In the genomic region with DNA sequence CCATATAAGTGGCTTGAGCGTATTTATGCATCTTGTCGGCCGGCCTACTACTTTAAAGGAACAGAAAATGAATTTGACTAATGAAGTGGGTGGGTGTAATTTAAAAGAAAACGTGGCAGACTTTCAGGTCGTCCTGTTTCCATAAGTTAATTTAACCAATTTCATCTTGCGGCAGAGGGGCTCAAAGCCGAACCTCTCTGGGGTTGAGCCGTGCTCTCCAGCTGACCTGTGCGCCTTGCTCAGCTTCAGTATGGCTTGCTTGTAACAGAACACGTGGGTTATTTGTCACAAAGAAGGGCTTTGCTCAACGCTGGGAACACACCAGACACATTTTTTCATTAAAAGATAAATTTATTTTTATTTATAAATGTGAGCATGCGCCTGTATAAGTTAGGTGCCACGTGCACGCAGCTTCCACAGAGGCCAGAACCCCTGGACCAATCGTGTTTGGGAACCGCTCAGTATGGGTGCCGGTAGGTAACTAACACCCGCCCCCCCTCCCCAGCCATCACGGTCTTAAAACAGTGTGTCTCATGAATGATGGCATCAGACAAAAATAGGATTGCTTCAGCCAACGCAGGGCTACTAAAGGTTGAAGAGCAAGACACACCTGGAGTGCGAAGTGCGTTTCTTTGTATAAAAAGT, we compare ENCODE assay signal across 12 mouse cellular contexts.
DNase-seq lines count a peak whose midpoint lies in the region; ATAC-seq and TF ChIP-seq lines count a peak whose summit lies in the region.
"Had no signal": no experiment of that assay in that cellular context is flagged by ENCODE, and none has a peak within 500 bp of the region (broad histone marks: within the 10 kb centered on the region; RNA-seq: fewer than 3 reads in every experiment).

No protein-coding gene starts in this region.

- TF ChIP-seq CTCF in left cerebral cortex, adult 2 months (IDR thresholded peaks at IDR 0.05): no peak
- no peak for TF ChIP-seq CTCF in kidney, adult 2 months (conservative IDR thresholded peaks at IDR 0.05; ENCODE audit: insufficient read depth, insufficient read length, low read depth, low read length)

- 0 out of 2 replicates have a peak overlapping the region, but pooled peaks have one; percentile 2 for H3K27ac ChIP-seq in heart, embryonic 12.5 days (ENCODE audit: poor library complexity, severe bottlenecking)
- no peak overlapping the region for H3K27ac ChIP-seq in heart, embryonic 10.5 days
- H3K27ac ChIP-seq in left cerebral cortex, adult 2 months: no peak overlapping the region
- no peak overlapping the region for H3K27ac ChIP-seq in forebrain, embryonic 16.5 days (ENCODE audit: low read length)
- peak overlapping the region; percentile 35 for H3K27ac ChIP-seq in midbrain, embryonic 15.5 days
- H3K27ac ChIP-seq in kidney, adult 2 months (ENCODE audit: insufficient read depth, low read depth, low read length): no peak overlapping the region
- H3K27ac ChIP-seq: limb, embryonic 15.5 days had no signal

- no peak for ATAC-seq in heart, embryonic 12.5 days (ENCODE audit: insufficient number of reproducible peaks, low FRiP score)
- ATAC-seq in forebrain, embryonic 16.5 days: peak; percentile 39; the same call in 1 of the 2 replicates
- peak; percentile 56 for ATAC-seq in midbrain, embryonic 15.5 days (replicated peaks)

- WGBS in heart, embryonic 12.5 days: 79% methylated on average over 22 of the region's 22 CpGs
- 84% methylated on average over 22 of the region's 22 CpGs for WGBS in heart, embryonic 10.5 days
- 47% methylated on average over 22 of the region's 22 CpGs for WGBS in forebrain, embryonic 16.5 days
- WGBS in midbrain, embryonic 15.5 days: 57% methylated on average over 22 of the region's 22 CpGs
- WGBS in kidney, adult 2 months: 90% methylated on average over 22 of the region's 22 CpGs

- peak overlapping the region; percentile 53; the same call in 1 of the 2 replicates for H3K4me2 ChIP-seq in heart, embryonic 12.5 days
- peak overlapping the region; percentile 52 for H3K4me2 ChIP-seq in forebrain, embryonic 16.5 days (ENCODE audit: low read length)
- H3K4me2 ChIP-seq in midbrain, embryonic 15.5 days: peak overlapping the region; percentile 47
- H3K4me2 ChIP-seq: limb, embryonic 15.5 days had no signal

- peaks cover 30% of the 10 kb centered on the region for H3K4me1 ChIP-seq in heart, embryonic 12.5 days (replicated peaks)
- H3K4me1 ChIP-seq in heart, embryonic 10.5 days: peaks cover 15% of the 10 kb centered on the region
- peaks cover 11% of the 10 kb centered on the region; the same call in 1 of the 2 replicates for H3K4me1 ChIP-seq in forebrain, embryonic 16.5 days (replicated peaks; ENCODE audit: control insufficient read depth, insufficient read depth, low read length)
- H3K4me1 ChIP-seq in midbrain, embryonic 15.5 days: peaks cover 8% of the 10 kb centered on the region
- H3K4me1 ChIP-seq in kidney, adult 2 months (ENCODE audit: control insufficient read depth, insufficient read depth, low read length): no peaks in the 10 kb centered on the region
- H3K4me1 ChIP-seq: limb, embryonic 15.5 days had no signal

- H3K9me3 ChIP-seq in heart, embryonic 12.5 days (replicated peaks): no peaks in the 10 kb centered on the region
- H3K9me3 ChIP-seq in heart, embryonic 10.5 days: no peaks in the 10 kb centered on the region
- H3K9me3 ChIP-seq in forebrain, embryonic 16.5 days (ENCODE audit: control insufficient read depth, low read length): no peaks in the 10 kb centered on the region
- no peaks in the 10 kb centered on the region for H3K9me3 ChIP-seq in midbrain, embryonic 15.5 days
- H3K9me3 ChIP-seq: limb, embryonic 15.5 days had no signal

- intact Hi-C loops in left cerebral cortex, adult 2 months (cut with DNase I): no loop called here

- H3K4me3 ChIP-seq in heart, embryonic 12.5 days: no peak overlapping the region
- H3K4me3 ChIP-seq in heart, embryonic 10.5 days: no peak overlapping the region
- peak overlapping the region; percentile 42 for H3K4me3 ChIP-seq in left cerebral cortex, adult 2 months
- H3K4me3 ChIP-seq in forebrain, embryonic 16.5 days (replicated peaks; ENCODE audit: low read length): no peak overlapping the region
- no peak overlapping the region for H3K4me3 ChIP-seq in midbrain, embryonic 15.5 days
- H3K4me3 ChIP-seq in kidney, adult 2 months (ENCODE audit: insufficient read depth, low read depth, low read length): no peak overlapping the region
- H3K4me3 ChIP-seq: limb, embryonic 15.5 days had no signal

- no peaks in the 10 kb centered on the region; the same call in 1 of the 2 replicates for H3K36me3 ChIP-seq in heart, embryonic 12.5 days
- H3K36me3 ChIP-seq in heart, embryonic 10.5 days: peaks cover 5% of the 10 kb centered on the region; the same call in 1 of the 2 replicates
- H3K36me3 ChIP-seq in forebrain, embryonic 16.5 days (ENCODE audit: control insufficient read depth, insufficient read depth): no peaks in the 10 kb centered on the region
- no peaks in the 10 kb centered on the region for H3K36me3 ChIP-seq in midbrain, embryonic 15.5 days (replicated peaks)
- no peaks in the 10 kb centered on the region for H3K36me3 ChIP-seq in kidney, adult 2 months (ENCODE audit: control insufficient read depth, insufficient read depth, low read length)
- H3K36me3 ChIP-seq: limb, embryonic 15.5 days had no signal

- TF ChIP-seq POLR2A in kidney, adult 2 months (IDR thresholded peaks at IDR 0.05; ENCODE audit: low read depth, low read length): no peak

- H3K27me3 ChIP-seq in heart, embryonic 12.5 days (replicated peaks): no peaks in the 10 kb centered on the region
- H3K27me3 ChIP-seq in heart, embryonic 10.5 days (ENCODE audit: insufficient read depth, poor library complexity, severe bottlenecking): no peaks in the 10 kb centered on the region
- H3K27me3 ChIP-seq in forebrain, embryonic 16.5 days (replicated peaks; ENCODE audit: control insufficient read depth, insufficient read depth, low read length): no peaks in the 10 kb centered on the region
- H3K27me3 ChIP-seq in midbrain, embryonic 15.5 days (replicated peaks): no peaks in the 10 kb centered on the region
- no peaks in the 10 kb centered on the region for H3K27me3 ChIP-seq in kidney, adult 2 months (replicated peaks; ENCODE audit: control insufficient read depth, insufficient read depth, low read length)

- H3K9ac ChIP-seq in heart, embryonic 12.5 days: no peak overlapping the region
- no peak overlapping the region for H3K9ac ChIP-seq in forebrain, embryonic 16.5 days (replicated peaks; ENCODE audit: low read depth, low read length)
- 0 out of 2 replicates have a peak overlapping the region, but pooled peaks have one; percentile 31 for H3K9ac ChIP-seq in midbrain, embryonic 15.5 days
- H3K9ac ChIP-seq: limb, embryonic 15.5 days had no signal

- DNase-seq in heart, embryonic 10.5 days (ENCODE audit: low spot score): no peak
- no peak for DNase-seq in left cerebral cortex, adult 2 months (ENCODE audit: extremely low spot score in 1 of 2, low spot score in 2 of 2)
- DNase-seq in left cerebral cortex, adult 11 months (ENCODE audit: low spot score): no peak
- DNase-seq in kidney, adult 8-10 months: no peak
- DNase-seq in kidney, adult 2 months: no peak
- DNase-seq: adrenal gland, postnatal 25 days; kidney, adult 11 months; lung, postnatal 14 days had no signal

Comparison
In these comparisons a context has a peak if more than half of its experiments do, and no peak if none do; other contexts are left out.
1. H3K27ac ChIP-seq: peak in heart, embryonic 12.5 days (single experiment) and midbrain, embryonic 15.5 days (single experiment); none in heart, embryonic 10.5 days (single experiment), left cerebral cortex, adult 2 months (single experiment), forebrain, embryonic 16.5 days (single experiment) and kidney, adult 2 months (single experiment).
2. Peak in every context shown above with its lines, with median percentiles within 50 percentile points of each other: H3K4me2 ChIP-seq.